Mouse (Mus musculus) lung, postnatal 36 days (tissue): ENCODE measurements around the gene R3hdm4.

Source experiments
- DNase-seq: peaks from one replicate; pipeline ENCODE4 v3.0.0; 2022; ENCODE audit warnings: mixed read lengths

Gene R3hdm4

DNA sequence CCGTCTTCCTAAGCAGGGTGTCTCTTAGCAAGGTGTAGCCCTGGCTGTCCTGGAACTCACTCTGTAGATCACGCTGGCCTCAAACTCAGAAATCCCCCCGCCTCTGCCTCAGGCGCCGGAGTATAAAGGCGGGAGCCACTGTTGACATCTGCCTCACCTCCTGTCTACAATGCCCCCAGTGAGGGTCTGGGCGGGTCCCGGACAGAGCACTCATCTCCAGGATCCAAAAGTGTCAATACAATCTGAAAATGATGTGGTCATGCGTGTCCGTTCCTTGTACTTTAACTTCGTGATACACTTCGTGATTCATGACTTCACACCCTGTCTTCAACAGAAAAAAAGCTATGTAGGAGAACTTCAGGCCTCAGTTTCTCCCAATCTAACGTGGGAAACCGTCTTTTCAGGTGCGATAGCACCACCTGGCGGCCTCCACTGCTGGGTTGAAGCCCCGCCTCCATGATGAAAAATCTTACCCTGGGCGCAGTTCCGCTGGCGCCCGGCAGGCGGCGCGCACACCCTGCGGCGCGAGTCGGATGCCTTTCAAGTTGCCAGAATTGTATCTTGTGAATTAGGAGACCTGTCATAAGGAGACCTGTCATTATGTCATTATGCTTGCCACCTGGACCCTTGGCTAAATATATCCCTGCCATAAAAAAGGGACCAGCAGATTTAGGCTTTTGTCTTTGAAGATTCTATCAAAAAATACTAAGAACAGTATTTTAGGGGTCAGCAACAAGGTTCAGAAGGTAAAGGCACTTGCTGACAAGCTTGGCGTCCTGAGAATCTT, 4.2 kb upstream of the R3hdm4 start:
- DNase-seq = peak; percentile 95

DNA sequence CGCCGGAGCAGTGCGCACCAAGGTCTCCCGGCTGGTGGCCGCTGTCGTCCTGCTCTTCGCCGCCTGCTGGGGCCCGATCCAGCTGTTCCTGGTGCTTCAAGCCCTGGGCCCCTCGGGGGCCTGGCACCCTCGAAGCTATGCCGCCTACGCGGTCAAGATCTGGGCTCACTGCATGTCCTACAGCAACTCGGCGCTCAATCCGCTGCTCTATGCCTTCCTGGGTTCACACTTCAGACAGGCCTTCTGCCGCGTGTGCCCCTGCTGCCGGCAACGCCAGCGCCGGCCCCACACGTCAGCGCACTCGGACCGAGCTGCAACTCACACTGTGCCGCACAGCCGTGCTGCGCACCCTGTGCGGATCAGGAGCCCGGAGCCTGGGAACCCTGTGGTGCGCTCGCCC, 564 bp upstream of the R3hdm4 start:
- no peak for DNase-seq

DNA sequence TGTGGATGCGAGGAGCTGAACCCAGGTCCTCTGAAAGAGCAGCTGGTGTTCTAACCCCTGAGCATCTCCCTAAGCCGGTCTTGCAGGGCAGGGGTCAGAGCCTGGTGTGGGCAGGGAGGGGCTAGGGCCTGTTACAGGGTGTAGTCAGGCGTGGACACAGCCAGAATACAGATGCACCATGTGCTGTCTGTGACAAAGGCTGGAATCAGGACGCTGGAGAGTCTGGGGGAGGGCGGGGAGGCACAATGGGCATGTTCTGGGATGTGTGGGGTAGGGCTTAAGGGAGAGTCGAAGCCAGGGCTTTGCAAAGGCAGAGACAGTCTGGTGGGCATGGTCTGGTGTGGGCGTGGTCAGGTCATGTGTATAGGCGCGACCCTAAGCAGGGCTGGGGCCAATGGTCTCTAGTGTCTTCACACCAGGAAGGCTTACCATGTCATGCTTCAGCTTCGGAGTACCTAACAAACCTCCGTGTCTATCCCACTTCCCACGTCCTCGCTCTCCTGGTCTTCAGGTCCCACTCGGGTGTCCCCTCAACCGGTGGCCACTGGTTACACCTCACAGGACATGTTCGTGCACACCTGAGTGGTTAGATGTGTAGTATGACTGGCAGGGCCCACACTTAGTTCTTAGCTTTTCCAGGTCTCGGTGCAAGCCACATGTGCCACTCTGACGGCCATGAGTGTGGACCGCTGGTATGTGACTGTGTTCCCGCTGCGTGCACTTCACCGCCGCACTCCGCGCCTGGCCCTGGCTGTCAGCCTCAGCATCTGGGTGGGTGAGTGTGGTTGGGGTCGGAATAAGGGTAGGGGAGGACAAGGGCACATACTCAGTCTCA, 735 bp downstream of the R3hdm4 start:
- DNase-seq = no peak

DNA sequence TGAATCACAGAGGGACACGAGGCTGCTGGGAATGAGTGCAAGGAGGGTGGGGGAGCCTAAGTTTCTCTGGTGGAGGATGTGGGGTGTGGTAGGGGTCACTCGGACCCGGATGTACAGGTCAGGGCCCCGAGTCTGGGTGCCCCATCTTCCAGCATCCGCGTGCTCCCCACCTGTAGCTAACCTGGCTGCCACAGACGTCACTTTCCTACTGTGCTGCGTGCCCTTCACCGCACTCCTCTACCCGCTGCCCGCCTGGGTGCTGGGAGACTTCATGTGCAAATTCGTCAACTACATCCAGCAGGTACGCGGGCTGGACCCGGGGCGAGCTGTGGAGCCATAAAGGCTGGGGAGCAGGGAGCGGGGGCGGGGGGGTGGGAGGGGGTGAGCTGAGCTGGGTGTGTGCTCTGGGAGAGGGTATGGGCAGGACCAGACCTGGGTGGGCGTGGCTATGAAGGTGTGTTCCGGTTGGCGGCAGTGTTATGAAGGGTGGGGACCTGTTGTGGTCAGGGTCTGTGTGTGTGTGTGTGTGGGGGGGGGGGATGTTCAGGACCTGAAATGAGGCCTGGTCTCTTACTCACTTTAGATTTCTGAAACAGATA, 1.7 kb downstream of the R3hdm4 start:
- peak; percentile 67 for DNase-seq

DNA sequence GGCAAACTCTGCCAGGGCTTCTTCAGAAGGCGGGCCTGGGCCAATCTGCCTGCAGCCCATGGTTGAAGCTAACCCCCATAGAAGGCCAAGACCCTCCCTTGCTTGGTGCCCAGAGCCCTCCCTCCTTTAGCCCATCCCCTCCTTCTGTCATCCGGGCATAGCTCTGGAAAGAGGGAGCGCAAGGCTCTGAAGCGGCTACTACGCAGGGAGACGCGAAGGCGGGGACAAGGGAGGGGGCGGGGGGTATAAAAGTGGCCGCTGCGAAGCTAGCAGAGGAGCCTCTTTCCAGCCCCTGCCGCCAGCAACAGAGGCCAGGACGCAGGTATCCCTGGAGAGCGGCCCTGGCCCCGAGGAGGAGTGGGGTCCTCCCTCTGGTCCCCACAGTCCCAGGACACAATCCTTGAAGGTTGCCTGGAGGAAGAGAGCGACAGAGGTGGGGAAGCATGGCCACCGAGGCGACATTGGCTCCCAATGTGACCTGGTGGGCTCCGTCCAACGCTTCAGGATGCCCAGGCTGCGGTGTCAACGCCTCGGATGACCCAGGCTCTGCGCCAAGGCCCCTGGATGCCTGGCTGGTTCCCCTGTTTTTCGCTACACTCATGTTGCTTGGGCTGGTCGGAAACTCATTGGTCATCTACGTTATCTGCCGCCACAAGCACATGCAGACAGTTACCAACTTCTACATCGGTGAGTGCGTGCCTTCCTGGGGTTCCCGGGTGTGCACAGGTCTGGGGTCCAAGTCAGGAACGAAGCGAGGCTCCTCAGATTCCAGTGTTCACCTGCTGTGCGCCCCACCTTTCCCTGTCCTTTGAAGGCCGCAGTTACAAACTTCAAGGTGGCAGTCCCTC, 2.6 kb downstream of the R3hdm4 start:
- DNase-seq = peak; percentile 56

DNA sequence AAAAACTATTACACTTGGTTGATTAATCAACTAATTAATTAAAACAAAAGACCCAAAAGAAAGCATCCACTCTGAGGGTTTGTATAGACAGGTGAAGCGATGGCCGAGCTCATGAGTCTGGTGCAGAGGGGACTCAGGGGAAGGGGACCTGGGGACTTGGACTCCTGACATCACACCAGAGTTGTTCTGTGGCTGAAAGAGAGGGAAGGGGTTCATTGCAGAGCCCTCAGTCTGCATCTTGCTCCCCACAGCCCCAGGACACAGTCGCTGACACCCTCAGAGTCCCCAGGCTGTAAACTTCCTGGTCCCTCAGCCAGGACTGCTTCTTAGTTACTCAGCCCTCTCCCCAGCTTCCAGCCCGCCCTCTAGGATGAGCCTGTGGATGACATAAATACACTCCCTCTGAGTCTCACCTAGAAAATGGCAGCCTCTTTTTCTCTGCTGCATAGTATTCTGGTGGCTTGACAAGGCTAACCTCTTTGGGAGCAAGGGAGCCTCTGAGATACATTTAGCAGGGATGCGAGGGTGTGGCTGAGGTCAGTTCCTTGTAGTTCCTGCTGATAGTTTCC, 3.4 kb downstream of the R3hdm4 start:
- no peak for DNase-seq

DNA sequence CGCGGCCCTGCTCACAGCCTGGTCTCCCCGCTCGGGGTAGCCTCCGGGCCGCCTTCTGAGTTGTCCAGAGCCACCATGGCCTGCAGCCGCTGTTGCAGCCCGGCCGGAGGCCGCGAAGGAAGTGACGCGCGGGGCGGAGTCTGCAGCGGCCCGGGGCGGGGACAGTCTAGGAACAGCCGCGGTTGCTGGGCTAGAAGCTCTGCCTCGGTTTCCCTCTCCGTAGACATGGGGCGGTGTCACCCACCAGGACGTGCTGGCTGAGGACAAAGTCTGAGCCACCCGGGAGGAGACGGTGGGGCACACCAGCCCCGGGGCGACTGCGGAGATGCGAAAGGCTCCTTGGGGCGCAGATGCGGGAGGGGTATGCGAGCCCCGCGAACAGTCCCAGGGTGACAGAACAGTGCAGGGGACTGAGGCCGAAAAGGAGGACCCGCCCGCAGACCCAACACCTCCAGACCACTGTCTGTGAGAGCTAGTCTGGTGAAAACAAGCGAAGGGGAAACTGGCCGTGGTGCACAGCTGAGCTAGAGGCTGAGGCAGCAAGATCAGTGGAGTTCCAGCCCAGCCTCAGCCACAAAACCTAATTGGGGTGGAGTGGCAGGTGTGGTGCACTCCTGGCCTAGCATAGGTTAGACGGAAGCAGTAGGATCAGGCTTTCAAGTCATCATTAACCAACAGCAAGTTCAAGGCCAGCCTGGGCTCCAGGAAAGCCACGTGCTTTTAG, 4.0 kb downstream of the R3hdm4 start, which contains the start of gene Kiss1r:
TSS of gene Kiss1r (plus strand) at position 164 of the 724 bp plus-strand sequence.
- peak; percentile 94 for DNase-seq

DNA sequence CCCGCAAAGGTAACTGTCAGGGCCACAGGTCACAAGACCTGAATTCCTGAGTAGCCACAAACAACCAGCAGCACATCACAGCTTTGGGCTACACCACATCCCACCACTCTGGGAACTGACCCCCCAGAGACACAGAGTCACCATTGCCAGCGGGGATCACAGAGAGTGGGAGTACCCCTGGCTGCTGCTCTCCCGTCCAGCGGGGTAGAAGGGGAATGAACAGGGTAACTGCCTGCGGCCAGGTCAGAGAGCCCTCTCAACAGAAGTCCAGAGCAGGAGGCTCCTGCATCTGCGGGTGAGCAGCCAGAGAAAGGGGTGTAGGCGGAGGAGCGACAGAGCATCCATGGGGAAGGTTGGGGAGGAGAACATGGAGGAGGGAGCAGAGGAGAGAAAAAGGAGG, 4.9 kb downstream of the R3hdm4 start:
- no peak for DNase-seq

DNA sequence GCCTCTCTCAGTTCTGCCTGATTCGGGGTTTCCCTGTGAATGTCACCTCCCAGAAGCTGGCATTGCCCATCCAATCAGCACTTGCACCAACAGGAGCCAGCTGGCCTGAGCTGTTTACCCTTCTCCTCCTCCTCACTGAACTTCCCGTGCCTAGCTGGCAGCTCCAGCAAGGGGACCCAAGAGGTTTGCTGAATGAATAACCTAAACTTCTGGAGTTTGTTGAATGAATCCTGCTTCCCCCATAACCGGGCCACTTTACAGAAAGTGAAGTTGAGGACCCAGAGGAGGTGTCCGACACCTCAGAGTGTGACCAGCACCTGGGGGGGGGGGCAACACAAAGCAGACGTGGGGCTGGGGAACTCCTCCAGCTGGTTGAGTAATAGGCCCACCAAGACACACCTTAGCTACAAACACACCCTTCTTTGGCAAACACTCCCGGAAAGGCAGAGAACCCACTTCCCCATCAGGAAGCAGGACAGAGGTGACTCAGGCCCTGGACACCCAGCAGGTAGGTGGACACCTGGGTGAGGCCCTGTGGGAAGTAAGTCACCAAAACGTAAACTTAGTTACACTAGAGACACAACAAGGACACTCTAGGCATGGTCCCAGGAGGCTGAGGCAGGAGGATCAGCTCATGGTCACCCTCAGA, 5.9 kb downstream of the R3hdm4 start:
- peak; percentile 72 for DNase-seq

DNA sequence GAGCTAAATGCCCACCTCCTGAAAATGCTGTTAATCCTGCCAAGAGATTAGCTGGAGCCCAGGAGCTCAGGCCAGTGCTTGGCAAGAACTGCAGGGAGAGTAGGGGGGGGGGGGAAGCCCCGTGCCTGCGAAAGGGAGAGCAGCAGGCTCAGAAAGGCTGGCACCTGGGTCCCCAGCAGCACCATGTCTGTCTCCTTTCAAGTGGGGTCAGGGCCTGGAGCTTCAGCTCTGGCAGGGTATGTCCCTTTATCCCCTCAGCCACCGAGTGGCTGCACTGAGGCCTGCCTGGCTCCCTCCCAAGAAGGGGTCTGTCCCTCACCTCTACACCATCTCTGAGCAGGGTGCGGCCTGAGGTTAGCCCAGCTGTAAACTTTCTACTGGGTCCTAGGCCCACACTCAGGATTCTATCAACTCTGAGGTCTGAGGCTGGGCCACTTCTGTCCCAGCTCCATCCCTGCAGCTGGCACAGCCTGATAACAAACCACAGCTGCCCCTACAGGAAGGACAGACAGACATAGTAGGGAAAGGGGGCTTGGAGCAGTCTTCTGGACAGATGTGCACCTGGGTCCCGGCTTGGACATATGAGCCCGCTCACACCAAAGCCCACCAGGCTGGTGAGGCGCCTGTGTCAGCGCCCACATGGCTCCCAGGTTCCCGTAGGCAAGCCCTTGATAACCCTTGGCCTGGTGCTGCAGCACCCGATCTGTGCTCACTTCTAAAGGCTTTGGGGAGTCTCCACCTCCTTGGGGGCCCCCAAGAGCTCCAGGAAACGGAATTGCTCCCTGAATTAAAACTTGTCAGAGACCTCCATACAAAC, 6.7 kb downstream of the R3hdm4 start:
- DNase-seq = no peak

DNA sequence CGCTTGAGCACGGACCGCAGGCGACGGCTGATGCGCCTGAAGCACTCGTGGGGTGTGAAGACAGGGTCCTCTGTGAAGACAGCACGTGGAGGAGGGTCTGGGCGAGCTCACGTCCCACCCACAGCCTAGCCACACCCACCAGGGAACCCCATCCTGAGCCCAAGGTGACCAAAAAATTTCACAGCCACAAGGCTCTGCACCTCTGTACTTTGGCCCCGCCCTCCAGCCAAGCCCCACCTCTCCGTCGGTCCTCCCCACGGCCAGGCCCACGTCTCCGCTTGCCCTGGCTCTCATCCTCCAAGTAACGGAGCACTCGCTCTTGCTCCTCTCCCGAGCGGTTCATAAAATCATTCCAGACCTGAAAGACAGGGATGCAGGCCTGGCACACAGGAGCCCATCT, 8.6 kb downstream of the R3hdm4 start:
- no peak for DNase-seq

DNA sequence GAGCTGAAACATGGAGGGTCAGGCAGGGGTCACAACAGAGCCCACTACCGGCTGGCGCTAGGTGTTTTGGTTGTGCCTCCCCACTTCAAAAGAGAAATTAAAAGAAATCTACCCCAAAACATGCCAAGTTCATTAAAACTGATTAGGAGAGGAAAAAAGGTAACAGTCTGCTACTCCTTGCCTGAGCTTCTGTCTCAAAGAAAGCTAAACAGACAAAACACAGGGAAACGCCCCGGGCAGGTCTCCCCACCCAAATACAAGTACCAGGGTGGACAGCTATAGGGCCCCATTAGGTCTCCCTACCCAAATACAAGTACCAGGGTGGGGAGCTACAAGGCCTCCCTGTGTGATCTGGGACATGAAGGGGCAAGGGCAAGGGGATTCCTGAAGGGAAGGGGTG, 10.5 kb downstream of the R3hdm4 start, which contains the start of gene Gm26602:
TSS of gene Gm26602 (plus strand) at position 301 of the 400 bp plus-strand sequence.
- no peak for DNase-seq

DNA sequence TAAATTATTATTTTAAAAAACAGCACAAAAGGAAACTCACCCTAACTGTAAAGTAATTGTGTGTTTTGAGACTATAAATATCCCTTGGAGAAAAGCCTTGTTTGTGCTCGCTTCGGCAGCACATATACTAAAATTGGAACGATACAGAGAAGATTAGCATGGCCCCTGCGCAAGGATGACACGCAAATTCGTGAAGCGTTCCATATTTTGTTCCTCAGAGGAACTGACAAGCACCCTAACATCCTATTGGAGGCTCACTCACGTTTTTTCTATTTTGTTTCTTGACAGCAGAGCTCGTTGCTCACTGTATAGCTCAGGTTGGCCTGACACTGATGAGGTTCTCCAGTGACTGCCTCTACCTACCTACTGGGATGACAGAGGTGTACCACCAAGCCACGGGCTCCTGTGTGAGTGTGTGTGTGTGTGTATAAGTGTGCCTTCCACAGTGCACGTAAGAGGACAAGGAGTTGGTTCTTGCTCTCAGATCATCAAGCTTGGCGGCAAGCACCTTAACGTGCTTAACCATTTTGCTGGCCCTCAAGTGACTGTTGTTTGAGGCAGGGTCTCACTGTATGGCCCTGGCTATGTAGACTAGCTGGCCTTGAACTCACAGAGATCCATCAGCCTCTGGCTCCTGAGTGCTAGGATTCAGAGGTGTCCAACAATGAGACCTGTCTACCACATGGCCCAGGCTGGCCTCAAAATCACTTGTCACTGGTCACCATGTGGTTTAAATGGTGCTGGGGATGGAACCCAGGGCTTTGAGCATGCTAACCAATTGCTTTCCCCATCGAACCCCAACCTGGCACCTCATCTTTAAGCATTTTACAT, 11.7 kb downstream of the R3hdm4 start:
- DNase-seq = peak; percentile 52

DNA sequence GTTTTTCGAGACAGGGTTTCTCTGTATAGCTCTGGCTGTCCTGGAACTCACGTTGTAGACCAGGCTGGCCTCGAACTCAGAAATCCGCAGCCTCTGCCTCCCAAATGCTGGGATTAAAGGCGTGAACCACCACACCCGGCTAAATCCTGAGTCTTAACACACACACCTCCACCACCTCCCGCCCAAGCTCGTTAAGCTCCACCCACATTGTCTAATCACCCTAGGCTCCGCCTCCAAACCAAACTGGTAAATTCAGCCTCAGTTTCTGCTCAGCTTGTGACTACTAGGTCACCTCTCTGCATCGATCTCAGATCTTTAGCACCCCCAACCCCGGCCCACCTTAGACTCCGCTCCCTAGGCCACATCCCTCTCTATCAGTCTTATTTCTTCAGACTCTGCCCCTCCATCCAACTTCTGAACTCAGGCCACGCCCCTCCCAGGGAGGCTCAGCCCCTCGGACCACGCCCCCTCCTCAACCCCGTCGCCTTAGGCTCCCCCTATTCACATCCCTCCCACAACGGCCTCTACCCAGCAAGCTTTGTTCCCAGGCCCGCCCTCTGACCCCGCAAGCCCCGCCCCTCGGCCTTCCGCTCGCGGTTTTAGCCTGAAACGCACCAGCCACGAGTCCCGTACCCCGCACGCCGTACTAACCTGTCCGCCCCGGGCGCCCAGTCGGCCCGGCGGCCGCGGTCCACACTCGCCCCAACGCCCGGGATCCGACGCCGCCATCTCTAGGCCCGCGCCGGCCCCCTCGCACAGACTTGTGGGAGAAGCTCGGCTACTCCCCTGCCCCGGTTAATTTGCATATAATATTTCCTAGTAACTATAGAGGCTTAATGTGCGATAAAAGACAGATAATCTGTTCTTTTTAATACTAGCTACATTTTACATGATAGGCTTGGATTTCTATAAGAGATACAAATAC, 12.6 kb downstream of the R3hdm4 start, which contains the start of gene Med16:
TSS of gene Med16 (minus strand) at position 757 of the 925 bp plus-strand sequence.
- DNase-seq = peak; percentile 98

DNA sequence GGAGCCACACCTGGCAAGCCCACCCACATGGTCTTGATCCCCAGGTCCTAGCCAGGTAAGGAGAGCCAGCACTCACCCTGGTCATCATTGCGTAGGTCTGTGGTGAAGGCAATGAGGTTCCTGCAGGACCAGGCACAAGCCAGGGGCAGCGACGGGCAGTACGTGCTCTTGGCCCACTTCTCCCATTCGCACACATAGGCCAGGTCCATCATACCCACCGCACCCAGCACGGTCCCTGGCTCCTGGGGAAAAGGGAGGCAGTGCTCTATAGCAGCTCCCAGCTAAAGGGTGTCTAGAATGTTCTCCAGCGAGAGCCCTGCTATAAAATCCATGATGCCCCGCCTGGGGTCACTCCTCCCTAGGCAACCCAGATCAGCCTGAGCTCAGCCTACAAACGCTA, 13.6 kb downstream of the R3hdm4 start:
- DNase-seq = no peak

DNA sequence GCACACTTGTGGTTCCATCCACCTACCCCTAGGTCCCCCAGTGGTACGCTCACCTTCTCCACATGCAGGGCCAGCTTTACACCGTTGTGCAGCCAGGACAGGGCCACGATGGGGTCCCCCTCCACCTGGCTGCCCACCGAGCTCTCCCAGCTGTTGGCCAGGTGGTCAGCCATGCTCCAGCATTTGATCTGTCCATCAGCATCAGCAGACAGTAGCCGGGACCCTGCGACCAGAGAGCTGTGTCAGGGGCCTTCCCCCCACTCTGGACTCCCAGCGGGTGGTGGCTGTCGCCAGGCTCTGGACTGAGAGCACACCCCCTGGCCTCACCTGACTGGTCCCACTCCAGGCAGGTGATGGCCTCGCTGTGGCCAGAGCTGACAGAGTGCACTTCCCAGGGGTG, 14.3 kb downstream of the R3hdm4 start:
- no peak for DNase-seq

DNA sequence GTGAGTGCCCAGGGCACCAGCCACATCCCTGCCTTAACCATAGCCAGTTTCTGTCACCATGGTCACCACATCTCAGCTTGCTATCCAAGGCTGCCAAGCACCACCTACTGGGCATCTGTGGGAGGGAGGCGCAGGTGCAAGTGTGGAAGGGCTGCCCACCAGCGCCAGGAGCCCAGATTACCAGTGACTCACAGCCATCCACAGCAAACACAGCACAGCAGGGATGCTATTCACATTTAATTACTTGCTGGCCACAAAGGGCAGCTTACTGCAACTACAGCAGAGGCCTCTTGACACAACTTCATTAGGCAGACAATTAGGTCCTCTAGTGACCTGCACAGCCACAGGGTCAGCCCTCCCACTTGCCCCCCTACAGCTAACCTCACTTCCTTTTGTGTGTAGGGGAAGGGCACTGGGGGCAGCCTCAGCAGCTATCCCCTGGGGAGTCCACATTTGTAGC, 20.0 kb downstream of the R3hdm4 start:
- no peak for DNase-seq
